Mouse (Mus musculus) heart, adult 11 months (tissue): ENCODE results near the gene Lypla2.
A peak's percentile ranks its signal among the peaks of the same experiment; 100 is the strongest.

Experiments
- DNase-seq: peaks from one replicate; pipeline ENCODE4 v3.0.0; 2022

Lypla2 gene

DNA sequence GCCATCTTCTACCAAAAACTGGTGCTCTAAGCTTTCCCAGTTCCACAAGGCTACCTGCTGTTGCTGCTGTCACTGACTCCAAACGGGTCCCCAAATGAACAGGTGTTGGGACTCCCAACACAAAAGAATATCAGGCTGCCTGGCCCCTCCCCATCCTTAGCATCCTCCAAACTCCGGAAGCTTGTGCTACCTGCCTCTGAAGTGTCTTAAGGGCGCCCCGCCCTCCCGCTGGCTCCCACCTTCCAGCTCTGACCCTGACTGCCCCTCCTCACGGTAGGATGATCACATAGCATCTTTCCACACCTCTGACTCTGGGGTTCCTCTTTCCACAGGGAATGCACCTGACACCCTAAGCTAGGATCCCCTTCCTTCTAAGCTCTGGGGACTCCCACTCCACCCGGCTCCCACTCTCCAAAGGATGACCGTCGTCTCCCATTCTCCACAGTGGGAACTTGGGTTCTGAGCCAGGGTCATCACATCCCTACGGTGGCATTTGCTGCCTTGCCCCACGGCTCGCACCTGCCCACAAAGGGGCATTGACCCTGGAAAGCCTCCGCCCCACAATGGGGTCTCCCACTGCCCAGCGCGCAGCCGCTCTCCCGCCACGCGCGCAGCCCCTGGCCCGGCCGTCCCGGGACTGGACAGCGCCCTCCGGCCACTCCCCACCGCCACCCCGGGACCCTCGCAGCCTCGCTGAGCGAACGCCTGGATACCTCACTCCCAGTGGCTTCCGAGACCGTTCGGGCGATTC is 446 bp downstream of the Lypla2 start:
- DNase-seq = no peak

- DNase-seq = peak; percentile 92
These were observed 1.8 kb downstream of the Lypla2 start for GRCm38 (mm10) chr4:135970585-135970984.

GRCm38 (mm10) chr4:135969070-135969750 is 3.2 kb downstream of the Lypla2 start:
- DNase-seq = peak; percentile 92

GRCm38 (mm10) chr4:135968271-135968869 is 4.1 kb downstream of the Lypla2 start:
- DNase-seq = peak; percentile 93

DNA sequence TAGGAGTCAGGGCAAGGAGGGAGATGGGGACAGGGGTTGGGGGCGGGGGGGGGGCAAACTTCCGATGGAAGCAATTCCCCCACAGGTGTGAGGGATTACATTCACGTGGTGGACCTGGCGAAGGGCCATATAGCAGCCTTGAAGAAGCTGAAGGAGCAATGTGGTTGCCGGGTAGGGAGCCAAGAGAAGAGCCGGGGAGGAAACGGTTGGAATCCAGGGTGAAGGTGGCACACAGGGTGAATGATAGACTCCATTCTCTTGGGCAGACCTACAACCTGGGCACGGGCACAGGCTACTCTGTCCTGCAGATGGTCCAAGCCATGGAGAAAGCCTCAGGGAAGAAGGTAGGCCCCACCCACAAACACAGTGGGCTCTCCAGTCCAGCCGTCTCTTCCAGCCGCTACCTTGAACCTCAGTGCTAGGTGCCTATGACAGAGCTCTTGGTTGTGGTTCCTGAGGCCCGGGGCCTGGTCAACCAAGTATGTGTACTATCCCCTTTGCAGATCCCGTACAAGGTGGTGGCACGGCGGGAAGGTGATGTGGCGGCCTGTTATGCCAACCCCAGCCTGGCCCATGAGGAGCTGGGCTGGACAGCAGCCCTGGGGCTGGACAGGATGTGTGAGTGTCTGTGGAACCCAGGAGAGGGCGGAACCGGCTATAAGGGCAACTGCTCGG is 5.2 kb downstream of the Lypla2 start:
- DNase-seq = peak; percentile 94

- DNase-seq = peak; percentile 92
These were observed 6.1 kb downstream of the Lypla2 start for GRCm38 (mm10) chr4:135966283-135966682.

DNA sequence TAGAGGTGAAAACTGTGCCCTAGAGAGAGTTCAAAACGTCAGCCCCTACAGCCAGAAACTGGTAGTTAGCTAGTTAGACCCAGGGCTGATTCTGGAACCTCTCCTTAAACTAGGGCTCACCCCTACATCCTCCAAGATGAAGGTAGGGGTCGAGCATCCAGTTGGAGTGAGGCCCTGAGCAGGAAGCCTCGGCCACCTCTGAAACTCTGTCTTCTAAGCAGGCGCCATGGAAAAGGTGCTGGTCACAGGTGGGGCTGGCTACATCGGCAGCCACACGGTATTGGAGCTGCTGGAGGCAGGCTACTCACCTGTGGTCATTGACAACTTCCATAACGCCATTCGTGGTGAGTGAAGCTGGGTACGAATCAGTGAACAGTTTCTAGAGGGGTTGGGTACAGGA is 7.3 kb downstream of the Lypla2 start:
- DNase-seq = peak; percentile 91

DNA sequence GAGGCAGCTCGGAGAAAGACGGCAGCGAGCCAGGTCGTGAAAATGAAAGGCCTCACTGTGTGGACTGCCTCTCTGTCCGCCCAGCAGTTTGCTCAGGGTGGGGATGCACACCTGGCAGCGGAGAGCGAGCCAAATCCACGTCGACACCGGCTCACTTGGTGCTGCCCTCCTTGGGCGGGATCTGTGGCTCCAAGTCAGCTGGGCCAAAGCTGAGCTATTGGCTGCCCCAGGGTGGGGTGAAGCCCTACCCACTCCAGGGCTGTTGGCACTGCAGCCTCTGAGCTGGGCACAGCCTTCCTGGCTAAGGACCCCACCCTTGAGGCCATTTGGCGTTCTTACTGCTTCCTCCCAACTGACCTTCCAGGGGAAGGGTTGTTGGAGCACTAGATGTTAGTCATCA is 8.0 kb downstream of the Lypla2 start:
- peak; percentile 98 for DNase-seq

DNA sequence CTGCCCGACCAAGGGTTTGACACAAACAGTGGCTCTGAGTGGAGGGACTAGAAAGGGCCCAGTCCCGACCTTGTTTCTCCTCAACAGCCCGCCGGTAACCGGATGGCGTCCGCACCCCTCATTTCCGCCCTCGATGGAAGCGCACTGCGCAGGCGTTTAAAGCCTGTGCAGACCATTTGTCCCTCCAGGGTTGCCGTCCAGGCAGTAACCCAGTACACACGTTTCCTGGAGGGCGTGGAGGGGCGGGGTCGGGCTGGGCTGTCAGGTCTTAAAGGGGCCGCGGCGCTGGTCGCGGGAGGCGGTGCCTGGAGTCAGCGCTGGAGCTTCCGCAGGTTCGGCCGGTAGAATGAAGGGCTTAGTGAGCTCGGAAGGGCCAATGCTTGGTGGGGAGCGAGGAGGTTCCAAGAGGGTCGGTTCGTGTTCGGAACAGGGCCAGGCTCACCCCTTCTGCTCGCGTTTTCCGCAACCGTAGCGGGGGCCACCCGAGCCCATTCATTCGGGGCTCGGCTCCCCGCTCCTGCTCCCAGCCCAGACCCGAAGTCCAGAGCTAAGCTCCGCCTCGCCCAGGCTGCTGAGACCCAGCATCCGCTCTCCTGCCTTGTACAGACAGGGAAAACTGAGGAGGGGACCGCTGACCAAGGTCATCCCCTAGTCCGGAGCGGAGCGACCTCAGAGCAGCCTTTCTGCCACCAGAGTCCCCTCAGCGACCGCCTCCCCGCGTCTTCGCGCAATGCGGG is 8.8 kb downstream of the Lypla2 start, which contains the start of gene Gale:
TSS of gene Gale (plus strand) at position 271 of the 737 bp plus-strand sequence.
- peak; percentile 100 for DNase-seq

DNA sequence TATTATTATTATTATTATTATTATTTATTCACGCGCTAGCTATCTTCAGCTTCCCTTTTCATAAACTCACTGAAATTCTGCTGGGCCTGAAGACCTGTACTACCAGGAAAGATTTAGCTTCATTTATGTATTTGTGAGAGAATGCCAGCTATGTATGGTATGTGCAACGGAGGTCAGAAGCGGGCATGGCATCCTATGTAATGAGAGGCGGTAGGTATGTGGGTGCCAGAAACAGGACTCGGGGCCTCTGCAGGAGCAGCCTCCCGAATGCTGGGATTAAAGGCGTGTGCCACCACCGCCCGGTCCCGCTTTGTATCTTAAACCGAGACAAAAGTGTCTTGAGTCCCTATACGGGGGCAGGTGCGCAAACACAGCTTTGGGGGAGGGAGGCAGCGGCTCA is 9.5 kb downstream of the Lypla2 start:
- no peak for DNase-seq

DNA sequence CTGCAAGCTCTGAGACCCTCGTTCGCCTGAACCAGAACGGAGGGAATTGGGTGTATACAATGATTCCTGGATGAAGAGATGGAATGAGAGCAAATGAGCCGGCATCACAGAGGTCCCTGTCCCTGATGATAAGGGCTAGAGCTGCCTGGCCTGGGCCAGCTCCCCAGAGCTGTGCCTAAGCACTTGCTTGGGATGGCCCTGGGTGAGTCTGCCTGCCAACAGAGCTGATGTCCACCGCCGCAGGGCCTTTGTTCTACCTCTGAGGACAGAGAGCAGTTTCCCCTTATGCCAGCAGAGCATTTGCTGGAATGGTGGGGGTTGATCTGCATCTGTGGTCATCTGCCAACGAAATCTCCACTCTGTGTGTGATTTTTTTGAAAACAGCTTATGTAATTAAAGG is 10.2 kb downstream of the Lypla2 start:
- peak; percentile 94 for DNase-seq

GRCm38 (mm10) chr4:135961709-135962108 is 10.7 kb downstream of the Lypla2 start:
- no peak for DNase-seq

DNA sequence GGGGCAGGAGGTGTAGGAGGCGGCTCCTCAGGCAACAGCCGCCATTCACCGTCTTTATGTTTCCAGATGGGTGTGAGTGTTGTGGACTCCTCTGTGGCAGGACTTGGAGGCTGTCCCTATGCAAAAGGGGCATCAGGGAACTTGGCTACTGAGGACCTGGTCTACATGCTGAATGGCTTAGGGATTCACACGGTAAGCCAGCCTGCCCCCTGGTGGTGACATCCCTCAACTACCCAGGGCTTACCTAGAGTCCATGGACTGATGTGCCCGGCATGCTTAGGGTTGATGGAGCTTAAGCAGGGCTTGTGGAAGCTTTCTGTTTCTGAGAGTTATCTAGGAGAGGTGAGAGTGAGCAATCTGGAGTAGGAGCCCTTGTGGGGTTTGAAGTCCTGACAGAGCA is 11.7 kb downstream of the Lypla2 start:
- DNase-seq = peak; percentile 95

DNA sequence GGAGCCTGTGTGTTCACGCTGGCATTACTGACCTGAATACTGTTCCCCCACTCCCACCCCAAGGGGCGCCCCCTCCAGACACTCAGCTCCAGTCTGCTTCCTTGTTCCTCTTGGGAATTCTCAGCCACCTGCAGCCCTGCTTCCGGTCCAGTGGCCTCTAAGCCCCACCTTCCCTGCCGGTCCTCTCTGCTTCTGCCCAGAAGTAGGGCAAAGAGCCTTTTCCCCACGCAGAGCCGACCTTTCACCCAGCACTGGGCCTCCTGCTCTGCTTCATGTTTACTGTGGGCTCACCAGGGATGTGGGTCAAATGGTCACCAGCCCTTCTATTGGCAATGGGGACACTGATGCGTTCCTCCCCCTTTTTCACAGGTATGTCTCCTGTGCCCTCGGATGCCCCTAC is 14.1 kb downstream of the Lypla2 start:
- DNase-seq = peak; percentile 91

DNA sequence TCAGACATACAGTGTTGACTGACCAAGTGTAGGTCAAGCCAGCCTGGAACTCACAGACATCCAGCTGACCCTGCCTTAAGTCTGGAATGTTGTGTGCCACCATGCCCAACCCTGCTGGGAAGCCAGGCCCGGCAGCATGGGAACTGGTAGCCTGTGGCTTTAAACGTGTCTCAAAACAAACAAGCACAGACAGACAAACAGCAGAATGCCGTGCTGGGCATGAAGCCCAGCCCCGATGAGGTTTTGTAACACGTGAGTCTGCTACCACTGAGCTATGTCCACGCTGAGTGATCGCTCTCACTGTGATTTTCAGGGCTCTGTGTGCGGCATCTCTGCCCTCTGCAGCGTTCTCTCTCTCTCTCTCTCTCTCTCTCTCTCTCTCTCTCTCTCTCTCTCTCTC is 16.5 kb downstream of the Lypla2 start:
- DNase-seq = no peak

GRCm38 (mm10) chr4:135954241-135954640 is 18.2 kb downstream of the Lypla2 start:
- DNase-seq = peak; percentile 93

DNA sequence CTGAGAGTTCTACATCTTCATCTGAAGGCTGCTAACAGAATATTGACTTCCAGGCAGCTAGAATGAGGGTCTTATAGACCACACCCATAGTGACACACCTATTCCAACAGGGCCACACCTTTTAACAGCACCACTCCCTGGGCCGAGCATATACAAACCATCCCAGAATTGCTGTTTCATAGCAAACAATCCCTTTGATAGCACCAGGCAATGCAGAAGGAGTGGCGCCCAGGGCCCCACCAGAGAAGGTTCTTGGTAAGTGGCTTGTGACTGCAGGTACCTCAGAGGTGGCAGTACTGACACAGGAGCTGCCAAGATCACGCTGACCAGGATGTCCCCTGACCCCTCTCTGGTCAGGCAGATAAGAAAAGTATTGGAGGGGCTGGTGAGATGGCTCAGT is 19.2 kb downstream of the Lypla2 start:
- no peak for DNase-seq

DNA sequence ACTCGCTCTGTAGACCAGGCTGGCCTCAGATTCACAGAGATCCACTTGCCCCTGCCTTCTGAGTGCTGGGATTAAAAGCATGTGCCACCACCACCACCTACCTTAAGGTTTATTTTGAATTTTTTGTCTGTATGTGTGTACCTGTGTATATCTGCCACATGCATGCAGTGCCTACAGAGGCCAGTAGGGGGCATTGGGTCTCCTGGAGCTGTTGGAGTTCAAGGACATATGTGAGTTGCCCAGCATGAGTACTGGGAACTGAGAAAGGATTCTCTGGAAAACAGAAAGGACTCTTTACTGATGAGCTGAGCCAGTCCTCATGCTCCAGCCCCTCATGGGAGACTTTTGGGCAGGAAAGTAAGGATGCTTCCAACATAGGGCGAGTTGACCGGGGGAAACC is 20.9 kb downstream of the Lypla2 start:
- no peak for DNase-seq

DNA sequence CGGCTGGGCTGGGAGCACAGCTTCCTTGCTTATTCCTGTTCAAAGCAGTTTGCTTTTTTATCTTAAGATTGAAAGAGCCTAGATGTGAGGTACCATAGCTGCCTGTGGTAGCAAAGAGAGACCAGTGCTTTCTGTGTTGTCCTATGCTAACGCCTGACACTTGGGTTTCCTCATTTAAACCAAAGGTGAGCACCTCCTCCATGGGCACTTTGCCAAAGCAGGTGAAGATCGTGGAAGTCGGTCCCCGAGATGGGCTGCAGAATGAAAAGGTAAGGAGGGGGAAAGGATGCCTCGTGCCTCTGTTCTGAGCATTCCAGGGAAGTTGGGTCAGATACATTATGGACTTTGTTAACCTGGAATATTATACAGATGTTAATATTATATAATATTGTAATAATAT is 22.1 kb downstream of the Lypla2 start:
- DNase-seq = no peak

- peak; percentile 94 for DNase-seq
These were observed 22.5 kb downstream of the Lypla2 start for GRCm38 (mm10) chr4:135949911-135950310.

GRCm38 (mm10) chr4:135949475-135949874 is 23.0 kb downstream of the Lypla2 start:
- DNase-seq = peak; percentile 96

GRCm38 (mm10) chr4:135948142-135948541 is 24.3 kb downstream of the Lypla2 start:
- DNase-seq = peak; percentile 95
